Mouse (Mus musculus) CH12.LX (cell line): ENCODE data around the gene Dock10.

Experiments
- HCFC1 ChIP-seq: IDR thresholded peaks from 2 replicates; pipeline ENCODE4 v1.6.1; 2012; ENCODE audit warnings: low read depth, mild to moderate bottlenecking, inconsistent platforms, low read length, improper control_type of control experiment
- POLR2A ChIP-seq: IDR thresholded peaks from 2 replicates; pipeline ENCODE4 v1.6.1; 2011; ENCODE audit warnings: low read depth, mild to moderate bottlenecking, improper control_type of control experiment, low read length
- RCOR1 ChIP-seq: conservative IDR thresholded peaks from 2 replicates; pipeline ENCODE4 v1.6.1; 2012; ENCODE audit warnings: low read depth, mild to moderate bottlenecking, inconsistent platforms, low read length, improper control_type of control experiment
- USF1 ChIP-seq: IDR thresholded peaks from 2 replicates; pipeline ENCODE4 v1.6.1; 2014; ENCODE audit warnings: low read depth, mild to moderate bottlenecking, inconsistent platforms, low read length, improper control_type of control experiment

DNA sequence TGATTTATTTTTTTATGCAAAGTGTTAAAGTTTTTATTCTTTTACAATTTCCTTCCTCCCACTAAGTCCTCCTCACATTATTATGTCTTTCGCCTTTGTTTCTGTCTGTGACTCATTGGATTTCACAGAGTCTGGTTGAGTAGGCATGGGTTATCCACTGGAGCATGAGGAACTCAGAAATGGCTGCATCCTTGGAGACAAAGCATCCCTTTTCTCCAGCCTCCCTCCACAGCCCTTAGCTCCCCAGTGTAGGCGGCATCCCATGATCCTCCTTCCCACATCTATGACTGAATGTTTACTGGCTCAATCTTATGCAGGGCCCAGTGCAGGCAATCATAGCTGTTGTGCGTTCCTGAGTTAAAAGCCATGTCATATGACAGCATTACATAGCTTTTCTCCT lies 216.8 kb downstream of the Dock10 start:
- TF ChIP-seq RCOR1 (no peak), USF1 (no peak), HCFC1 (no peak), POLR2A (no peak)
